Mouse (Mus musculus) ES-Bruce4 (cell line): Measurements from ENCODE around the gene Kirrel3. TPM values are rescaled to one million over a fixed set of nuclear protein-coding genes. Genes with fewer than 3 reads are reported as not detected.

ENCODE experiments used
- H3K27ac ChIP-seq: 2 replicates; pipeline ENCODE4 v1.5.1; 2012; ENCODE audit warnings: low read length, inconsistent platforms; ENCODE audit not compliant: insufficient read depth
- H3K27me3 ChIP-seq: 2 replicates; pipeline ENCODE4 v1.6.1; 2012; ENCODE audit warnings: mild to moderate bottlenecking, low read length, inconsistent platforms; ENCODE audit not compliant: control insufficient read depth, poor library complexity, insufficient read depth, severe bottlenecking
- H3K36me3 ChIP-seq: 2 replicates; pipeline ENCODE4 v1.6.1; 2012; ENCODE audit warnings: inconsistent platforms, mild to moderate bottlenecking, low read length, moderate library complexity; ENCODE audit not compliant: control insufficient read depth, poor library complexity, insufficient read depth, severe bottlenecking
- H3K4me1 ChIP-seq: one replicate; pipeline ENCODE4 v1.8.1; 2011; ENCODE audit warnings: low read length; ENCODE audit not compliant: control insufficient read depth, insufficient read depth
- H3K4me3 ChIP-seq: 2 replicates; pipeline ENCODE4 v1.5.1; 2011; ENCODE audit warnings: low read depth, mild to moderate bottlenecking, low read length
- H3K9ac ChIP-seq: 2 replicates; pipeline ENCODE4 v1.6.1; 2012; ENCODE audit warnings: low read depth, mild to moderate bottlenecking, inconsistent platforms; ENCODE audit not compliant: poor library complexity, severe bottlenecking
- H3K9me3 ChIP-seq: replicated peaks from 2 replicates; pipeline ENCODE4 v1.6.1; 2012; ENCODE audit warnings: mild to moderate bottlenecking, low read length, inconsistent platforms; ENCODE audit not compliant: control insufficient read depth, poor library complexity, insufficient read depth, severe bottlenecking
- CTCF ChIP-seq: IDR thresholded peaks from one replicate; pipeline ENCODE4 v1.8.1; 2011; ENCODE audit warnings: low read depth, low read length
- EP300 ChIP-seq: IDR thresholded peaks from 2 replicates; pipeline ENCODE4 v1.6.1; 2011; ENCODE audit warnings: low read depth, low read length; ENCODE audit not compliant: insufficient read depth
- POLR2A ChIP-seq: IDR thresholded peaks from one replicate; pipeline ENCODE4 v1.8.1; 2011; ENCODE audit warnings: low read length; ENCODE audit not compliant: insufficient read depth
- polyA plus RNA-seq: library from polyadenylated mRNA; stranded (reverse); fragments of >200 nt; gene quantifications from 2 replicates; pipeline ENCODE4 v1.2.4, GENCODE M21; 2011; ENCODE audit warnings: low read depth; ENCODE audit not compliant: missing spikeins, insufficient read depth, insufficient read length

The Kirrel3 gene
- polyA plus RNA-seq, 1 experiment: 0.52 TPM

- Histone ChIP-seq H3K4me3 (no peak overlapping the region), H3K27me3 (no peaks in the 10 kb centered on the region), H3K9ac (no peak overlapping the region), H3K36me3 (no peaks in the 10 kb centered on the region), H3K27ac (no peak overlapping the region), H3K4me1 (no peaks in the 10 kb centered on the region), H3K9me3 (no peaks in the 10 kb centered on the region)
- TF ChIP-seq POLR2A (no peak), EP300 (no peak), CTCF (no peak)
Measured at GRCm38 (mm10) chr9:34750887-34751286, 265.2 kb downstream of the Kirrel3 start.

GRCm38 (mm10) chr9:34752076-34752800, 266.5 kb downstream of the Kirrel3 start:
- H3K36me3 ChIP-seq: no peaks in the 10 kb centered on the region
- H3K9me3 ChIP-seq: no peaks in the 10 kb centered on the region
- no peak for TF ChIP-seq CTCF
- TF ChIP-seq POLR2A: no peak
- TF ChIP-seq EP300: no peak
- no peak overlapping the region for H3K4me3 ChIP-seq
- no peaks in the 10 kb centered on the region for H3K4me1 ChIP-seq
- H3K27ac ChIP-seq: no peak overlapping the region
- H3K27me3 ChIP-seq: no peaks in the 10 kb centered on the region
- no peak overlapping the region for H3K9ac ChIP-seq

GRCm38 (mm10) chr9:34752801-34753170, 267.1 kb downstream of the Kirrel3 start:
- Histone ChIP-seq H3K36me3 (no peaks in the 10 kb centered on the region), H3K27ac (no peak overlapping the region), H3K4me1 (no peaks in the 10 kb centered on the region), H3K9ac (no peak overlapping the region), H3K4me3 (no peak overlapping the region), H3K27me3 (no peaks in the 10 kb centered on the region), H3K9me3 (no peaks in the 10 kb centered on the region)
- TF ChIP-seq EP300 (no peak), CTCF (peak; percentile 76), POLR2A (no peak)

- Histone ChIP-seq H3K36me3 (no peaks in the 10 kb centered on the region), H3K9ac (no peak overlapping the region), H3K27me3 (no peaks in the 10 kb centered on the region), H3K27ac (no peak overlapping the region), H3K4me1 (no peaks in the 10 kb centered on the region), H3K9me3 (no peaks in the 10 kb centered on the region), H3K4me3 (no peak overlapping the region)
- TF ChIP-seq POLR2A (no peak), CTCF (no peak), EP300 (no peak)
Measured at GRCm38 (mm10) chr9:34753891-34754290, 268.2 kb downstream of the Kirrel3 start.

GRCm38 (mm10) chr9:34754523-34755097, 268.9 kb downstream of the Kirrel3 start:
- Histone ChIP-seq H3K27me3 (no peaks in the 10 kb centered on the region), H3K4me3 (no peak overlapping the region), H3K9me3 (no peaks in the 10 kb centered on the region), H3K27ac (no peak overlapping the region), H3K9ac (no peak overlapping the region), H3K4me1 (no peaks in the 10 kb centered on the region), H3K36me3 (no peaks in the 10 kb centered on the region)
- TF ChIP-seq EP300 (no peak), CTCF (no peak), POLR2A (no peak)

GRCm38 (mm10) chr9:34756055-34756454, 270.4 kb downstream of the Kirrel3 start:
- Histone ChIP-seq H3K4me1 (no peaks in the 10 kb centered on the region), H3K27ac (no peak overlapping the region)

More at GRCm38 (mm10) chr9:34756055-34756454, 270.4 kb downstream of the Kirrel3 start:
- no peak for TF ChIP-seq EP300
- no peak for TF ChIP-seq POLR2A
- no peak for TF ChIP-seq CTCF
- H3K9me3 ChIP-seq: no peaks in the 10 kb centered on the region
- H3K27me3 ChIP-seq: no peaks in the 10 kb centered on the region
- no peaks in the 10 kb centered on the region for H3K36me3 ChIP-seq
- H3K4me3 ChIP-seq: no peak overlapping the region
- no peak overlapping the region for H3K9ac ChIP-seq
